Mouse (Mus musculus): ENCODE measurements around the gene Fem1b. TPM values are rescaled to one million over a fixed set of nuclear protein-coding genes. Genes with fewer than 3 reads are reported as not detected.
"Not testable (repeated sequence)": the region's sequence is repeated elsewhere in the genome, so short reads cannot be mapped to it uniquely, and the experiment has no call there.

Gene Fem1b
- polyA plus RNA-seq, 1 experiment from 2014 or later: 61.5 TPM

DNA sequence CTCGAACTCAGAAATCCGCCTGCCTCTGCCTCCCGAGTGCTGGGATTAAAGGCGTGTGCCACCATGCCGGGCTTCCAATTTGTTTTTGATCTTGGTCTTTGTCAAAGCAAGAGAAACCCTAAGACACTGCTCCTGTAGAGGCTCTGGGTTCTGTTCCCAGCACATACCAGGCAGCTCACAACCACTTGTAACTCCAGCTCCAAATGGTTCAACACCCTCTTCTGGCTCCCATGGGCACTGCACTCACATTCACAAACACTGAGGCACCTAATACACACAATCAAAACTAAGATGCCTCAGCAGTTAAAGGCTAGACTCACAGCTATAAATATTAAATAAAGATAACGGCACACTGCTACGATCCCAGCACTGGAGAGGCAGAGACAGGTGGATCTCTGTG lies 10.1 kb upstream of the Fem1b start:
- H3K27me3 ChIP-seq: no peaks in the 10 kb centered on the region; the same call in 1 of the 2 replicates
- peaks cover 18% of the 10 kb centered on the region for H3K4me1 ChIP-seq
- H3K36me3 ChIP-seq: no peaks in the 10 kb centered on the region
- no peaks in the 10 kb centered on the region for H3K9me3 ChIP-seq
- no peak for ATAC-seq (ENCODE audit: low FRiP score, low read depth)
- H3K4me2 ChIP-seq (replicated peaks): no peak overlapping the region
- H3K27ac ChIP-seq (replicated peaks): no peak overlapping the region
- no peak overlapping the region for H3K4me3 ChIP-seq
- H3K9ac ChIP-seq (replicated peaks): no peak overlapping the region
- WGBS: 93% methylated on average over 7 of the region's 7 CpGs

GRCm38 (mm10) chr9:62820829-62821228 lies 9.1 kb upstream of the Fem1b start:
- 91% methylated on average over 6 of the region's 6 CpGs for WGBS

GRCm38 (mm10) chr9:62819910-62820309 lies 8.2 kb upstream of the Fem1b start:
- not testable (repeated sequence) for H3K9ac ChIP-seq (replicated peaks); H3K27me3 ChIP-seq; H3K27ac ChIP-seq (replicated peaks); H3K4me2 ChIP-seq (replicated peaks); H3K9me3 ChIP-seq; ATAC-seq (ENCODE audit: low FRiP score, low read depth); H3K4me1 ChIP-seq; H3K4me3 ChIP-seq; H3K36me3 ChIP-seq
- WGBS: 85% methylated on average over 6 of the region's 6 CpGs

More at GRCm38 (mm10) chr9:62820829-62821228, 9.1 kb upstream of the Fem1b start:
- no peaks in the 10 kb centered on the region for H3K36me3 ChIP-seq
- no peak overlapping the region for H3K27ac ChIP-seq (replicated peaks)
- H3K27me3 ChIP-seq: no peaks in the 10 kb centered on the region; the same call in 1 of the 2 replicates
- no peak overlapping the region for H3K4me2 ChIP-seq (replicated peaks)
- peaks cover 8% of the 10 kb centered on the region for H3K4me1 ChIP-seq
- H3K9me3 ChIP-seq: no peaks in the 10 kb centered on the region
- H3K4me3 ChIP-seq: no peak overlapping the region
- H3K9ac ChIP-seq (replicated peaks): no peak overlapping the region
- no peak for ATAC-seq (ENCODE audit: low FRiP score, low read depth)

GRCm38 (mm10) chr9:62819494-62819893 lies 7.8 kb upstream of the Fem1b start:
- no peak overlapping the region for H3K4me2 ChIP-seq (replicated peaks)

DNA sequence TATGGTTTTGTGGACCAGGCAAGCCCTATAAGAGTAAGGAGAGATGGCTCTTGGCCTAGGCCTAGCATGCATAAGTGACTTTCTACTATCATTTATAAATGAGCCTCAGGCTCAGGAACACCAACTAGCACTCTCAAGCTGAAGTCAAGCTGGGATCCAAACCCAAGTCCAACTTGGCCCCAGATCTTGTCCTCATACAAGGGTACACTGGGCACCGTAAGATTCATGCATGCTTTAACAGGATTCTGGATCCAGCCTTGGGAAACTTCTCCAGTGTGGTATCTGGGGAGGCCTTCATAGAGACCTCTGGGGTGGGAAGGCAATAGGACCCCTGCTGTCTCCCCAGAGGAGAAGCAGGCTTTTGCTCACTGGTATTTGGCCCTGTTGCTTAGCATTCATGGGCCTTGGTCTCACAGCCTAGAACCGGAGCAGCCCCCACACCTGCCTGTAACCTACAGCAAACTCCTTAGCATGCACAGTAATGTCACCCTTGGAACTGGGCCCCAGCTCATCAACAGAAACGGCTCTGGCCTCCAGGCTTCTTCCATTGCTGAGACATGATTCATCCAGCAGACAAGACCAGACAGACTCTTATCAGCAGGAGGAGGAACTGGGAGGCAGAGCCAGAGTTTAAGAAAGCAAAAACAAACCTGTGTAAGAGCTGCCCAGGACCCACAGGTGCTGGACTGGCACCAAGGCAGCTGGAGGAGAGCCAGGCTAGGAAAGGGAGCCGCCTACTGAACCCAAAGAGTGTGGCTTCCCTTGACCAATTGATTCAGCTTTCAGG lies 6.3 kb upstream of the Fem1b start:
- no peak overlapping the region for H3K4me3 ChIP-seq
- H3K4me1 ChIP-seq: no peaks in the 10 kb centered on the region
- WGBS: 84% methylated on average over 4 of the region's 4 CpGs
- ATAC-seq (ENCODE audit: low FRiP score, low read depth): no peak
- no peaks in the 10 kb centered on the region for H3K36me3 ChIP-seq
- H3K27me3 ChIP-seq: no peaks in the 10 kb centered on the region; the same call in 1 of the 2 replicates
- H3K4me2 ChIP-seq (replicated peaks): no peak overlapping the region
- no peak overlapping the region for H3K9ac ChIP-seq (replicated peaks)
- no peaks in the 10 kb centered on the region for H3K9me3 ChIP-seq
- no peak overlapping the region for H3K27ac ChIP-seq (replicated peaks)

More at GRCm38 (mm10) chr9:62819494-62819893, 7.8 kb upstream of the Fem1b start:
- no peak overlapping the region for H3K4me3 ChIP-seq
- no peaks in the 10 kb centered on the region for H3K36me3 ChIP-seq
- no peaks in the 10 kb centered on the region for H3K4me1 ChIP-seq
- H3K9ac ChIP-seq (replicated peaks): no peak overlapping the region
- no peak for ATAC-seq (ENCODE audit: low FRiP score, low read depth)
- whole genome bisulfite sequencing: 91% methylated on average over 3 of the region's 3 CpGs
- H3K27me3 ChIP-seq: no peaks in the 10 kb centered on the region; the same call in 1 of the 2 replicates
- no peak overlapping the region for H3K27ac ChIP-seq (replicated peaks)
- no peaks in the 10 kb centered on the region for H3K9me3 ChIP-seq

DNA sequence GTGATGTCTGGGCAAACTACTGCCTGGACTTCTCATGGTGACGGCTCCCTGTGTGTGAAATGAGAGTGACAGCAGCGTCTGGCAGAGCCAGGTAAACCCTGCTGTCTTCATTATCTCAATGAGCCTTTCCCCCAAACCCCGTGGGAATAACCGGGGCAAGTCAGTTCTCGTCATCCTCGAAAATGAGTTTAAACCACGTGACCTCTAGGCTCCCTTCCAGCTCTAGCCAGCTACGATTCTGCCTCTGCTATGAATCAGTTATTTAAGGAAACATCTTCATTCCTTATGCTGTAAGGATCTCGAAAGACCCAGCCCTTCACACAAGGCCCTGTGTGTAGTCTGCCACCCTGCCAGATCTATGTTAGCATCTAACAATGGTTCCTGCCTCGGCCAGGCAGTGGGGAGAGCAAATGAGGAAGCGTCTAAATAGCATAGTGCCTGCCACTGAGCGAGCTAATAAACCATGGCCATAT lies 5.4 kb upstream of the Fem1b start:
- ATAC-seq (ENCODE audit: low FRiP score, low read depth): no peak
- WGBS: 74% methylated on average over 12 of the region's 12 CpGs
- Histone ChIP-seq H3K4me2 (replicated peaks) (no peak overlapping the region), H3K4me3 (no peak overlapping the region), H3K9me3 (no peaks in the 10 kb centered on the region), H3K27ac (replicated peaks) (no peak overlapping the region), H3K27me3 (no peaks in the 10 kb centered on the region; the same call in 1 of the 2 replicates), H3K36me3 (no peaks in the 10 kb centered on the region), H3K9ac (replicated peaks) (no peak overlapping the region), H3K4me1 (peaks cover 6% of the 10 kb centered on the region)

DNA sequence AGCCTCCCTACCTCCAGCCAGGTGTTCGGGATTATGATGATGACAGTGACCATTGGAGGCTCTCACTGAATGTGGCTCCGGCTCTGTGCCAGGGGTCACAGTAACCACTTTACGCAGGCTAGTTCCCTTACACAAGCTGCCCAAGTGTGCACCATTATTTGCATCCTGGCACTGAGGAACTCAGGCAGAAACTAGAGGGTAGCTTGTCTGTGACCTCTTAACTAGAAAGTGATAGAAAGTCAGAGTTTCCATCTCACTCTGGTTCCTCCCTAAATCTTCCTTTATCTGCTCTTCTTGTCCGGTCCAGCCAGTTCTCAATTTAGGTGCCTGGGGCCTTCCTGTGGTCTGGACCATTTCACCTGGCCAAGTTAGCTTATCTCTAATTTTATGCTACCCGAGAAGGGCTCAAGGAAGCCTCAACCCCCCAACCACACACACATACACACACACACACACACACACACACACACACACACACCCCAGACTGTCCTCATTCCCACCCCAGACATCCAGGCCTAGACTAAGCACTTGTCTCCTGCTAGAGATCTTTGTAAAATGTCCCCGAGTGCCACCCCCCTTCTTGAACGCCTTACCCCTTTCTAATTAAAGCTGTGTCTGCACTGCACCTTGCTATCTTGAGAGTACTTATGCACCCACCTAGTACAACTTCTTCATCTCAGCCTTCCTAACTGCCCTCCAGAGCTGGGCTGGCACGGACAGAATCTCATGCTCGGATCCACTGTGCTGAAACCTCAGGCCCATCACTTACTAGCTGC lies 4.8 kb upstream of the Fem1b start:
- WGBS: 84% methylated on average over 9 of the region's 9 CpGs
- no peak for ATAC-seq (ENCODE audit: low FRiP score, low read depth)
- Histone ChIP-seq H3K4me3 (no peak overlapping the region), H3K9me3 (no peaks in the 10 kb centered on the region), H3K36me3 (no peaks in the 10 kb centered on the region), H3K4me1 (peaks cover 8% of the 10 kb centered on the region), H3K27ac (replicated peaks) (no peak overlapping the region), H3K9ac (replicated peaks) (no peak overlapping the region), H3K27me3 (no peaks in the 10 kb centered on the region; the same call in 1 of the 2 replicates), H3K4me2 (replicated peaks) (no peak overlapping the region)

DNA sequence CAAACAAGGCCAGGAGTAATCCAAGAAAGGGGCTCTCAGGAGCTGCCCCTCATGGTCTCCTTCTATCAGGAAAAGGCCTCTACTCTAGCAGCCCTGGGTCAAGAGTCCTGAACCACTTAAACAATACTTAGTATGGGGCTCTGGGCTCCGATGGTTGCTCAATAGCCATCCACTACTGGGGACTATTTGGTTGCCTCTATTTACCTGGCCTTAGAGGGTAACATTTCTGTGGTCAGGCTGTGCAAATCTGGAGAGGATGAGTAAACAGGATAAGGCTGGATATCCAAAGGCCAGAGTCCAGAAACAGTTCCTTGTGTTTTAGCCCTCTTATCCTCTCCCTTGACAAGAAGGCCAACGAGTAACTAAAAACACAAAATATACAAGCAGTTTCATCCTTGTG lies 3.0 kb upstream of the Fem1b start:
- 81% methylated on average over 2 of the region's 2 CpGs for WGBS
- H3K36me3 ChIP-seq: no peaks in the 10 kb centered on the region

DNA sequence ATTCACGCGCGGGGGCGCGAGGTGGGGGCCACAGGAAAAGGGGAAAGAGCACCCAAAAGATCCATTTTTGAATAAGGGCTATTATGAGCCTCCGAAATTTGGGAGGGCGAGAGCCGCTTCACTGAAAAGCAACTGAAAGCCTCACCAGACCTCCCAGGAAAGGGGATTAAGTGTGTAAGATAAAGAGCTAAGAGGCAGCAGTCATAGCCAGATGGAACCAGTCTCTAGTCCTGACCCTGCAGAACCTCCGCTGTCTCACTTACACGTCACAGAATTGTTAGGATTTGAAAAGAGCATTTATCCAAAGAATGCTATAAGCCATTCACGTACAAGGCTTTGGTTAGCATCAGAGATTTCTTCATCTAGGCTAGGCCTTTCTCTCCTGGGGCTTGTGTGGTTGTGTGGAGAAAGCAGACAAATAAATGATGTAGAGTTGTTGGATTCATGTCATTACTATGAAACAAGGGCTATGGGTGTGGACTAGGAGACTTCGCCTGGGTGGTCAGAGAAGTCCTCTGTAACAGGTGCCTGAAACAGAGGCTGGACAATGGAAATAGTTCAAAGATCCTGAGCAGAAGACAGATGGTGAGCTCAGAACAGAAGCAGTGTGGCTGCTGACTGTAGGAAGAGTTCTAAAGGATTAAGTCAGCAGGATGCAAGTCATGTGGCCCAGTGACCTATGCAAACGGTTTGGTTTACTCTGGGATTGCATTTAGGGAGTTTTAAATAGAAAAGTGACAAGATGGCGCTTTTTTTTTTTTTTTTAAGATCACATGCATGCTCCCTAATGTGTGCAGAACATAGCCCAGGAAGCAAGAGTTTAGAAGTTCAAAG lies 699 bp upstream of the Fem1b start:
- no peaks in the 10 kb centered on the region for H3K36me3 ChIP-seq
- ATAC-seq (ENCODE audit: low FRiP score, low read depth): peak; percentile 51
- H3K4me2 ChIP-seq (replicated peaks): peak overlapping the region; percentile 95
- 5% methylated on average over 14 of the region's 14 CpGs for WGBS
- H3K27ac ChIP-seq (replicated peaks): peak overlapping the region; percentile 98
- peak overlapping the region; percentile 98 for H3K4me3 ChIP-seq
- H3K9me3 ChIP-seq: no peaks in the 10 kb centered on the region
- peaks cover 29% of the 10 kb centered on the region for H3K4me1 ChIP-seq
- no peaks in the 10 kb centered on the region for H3K27me3 ChIP-seq
- peak overlapping the region; percentile 87 for H3K9ac ChIP-seq (replicated peaks)

More for the DNA sequence above, 3.0 kb upstream of the Fem1b start:
- no peak for ATAC-seq (ENCODE audit: low FRiP score, low read depth)
- Histone ChIP-seq H3K4me1 (peaks cover 14% of the 10 kb centered on the region), H3K9ac (replicated peaks) (no peak overlapping the region), H3K4me3 (no peak overlapping the region), H3K9me3 (no peaks in the 10 kb centered on the region), H3K27ac (replicated peaks) (no peak overlapping the region), H3K27me3 (no peaks in the 10 kb centered on the region; the same call in 1 of the 2 replicates), H3K4me2 (replicated peaks) (no peak overlapping the region)

GRCm38 (mm10) chr9:62810543-62811515 lies 905 bp downstream of the Fem1b start:
- peak overlapping the region; percentile 98 for H3K27ac ChIP-seq (replicated peaks)
- peak overlapping the region; percentile 98 for H3K4me3 ChIP-seq
- WGBS: under 1% methylated on average over 53 of the region's 58 CpGs
- no peaks in the 10 kb centered on the region for H3K9me3 ChIP-seq
- no peaks in the 10 kb centered on the region for H3K36me3 ChIP-seq
- H3K4me2 ChIP-seq (replicated peaks): peak overlapping the region; percentile 95
- H3K9ac ChIP-seq (replicated peaks): peak overlapping the region; percentile 87
- peak; percentile 72 for ATAC-seq (ENCODE audit: low FRiP score, low read depth)
- H3K4me1 ChIP-seq: peaks cover 32% of the 10 kb centered on the region
- no peaks in the 10 kb centered on the region for H3K27me3 ChIP-seq

Measured in midbrain, embryonic 12.5 days (tissue).